Mouse (Mus musculus): Measurements from ENCODE around the gene Gal3st4. TPM values are rescaled to one million over a fixed set of nuclear protein-coding genes. Genes with fewer than 3 reads are reported as not detected.

The Gal3st4 gene
- polyA plus RNA-seq, 1 experiment: not detected

GRCm38 (mm10) chr5:138256966-138257584 is 15.6 kb downstream of the Gal3st4 start:
- no peak overlapping the region for H3K27ac ChIP-seq (ENCODE audit: insufficient read depth, low read depth, low read length)
- 91% methylated on average over 10 of the region's 10 CpGs for WGBS
- H3K4me3 ChIP-seq (ENCODE audit: insufficient read depth, low read depth, low read length): no peak overlapping the region
- peaks cover 20% of the 10 kb centered on the region for H3K4me1 ChIP-seq (ENCODE audit: control insufficient read depth, insufficient read depth, low read length)
- no peak for TF ChIP-seq POLR2A (IDR thresholded peaks at IDR 0.05; ENCODE audit: insufficient read depth, low read depth, low read length)
- no peak for TF ChIP-seq CTCF (IDR thresholded peaks at IDR 0.05; ENCODE audit: insufficient read depth, low read depth, low read length)

GRCm38 (mm10) chr5:138256094-138256467 is 16.6 kb downstream of the Gal3st4 start:
- no peak for TF ChIP-seq POLR2A (IDR thresholded peaks at IDR 0.05; ENCODE audit: insufficient read depth, low read depth, low read length)
- no peak for TF ChIP-seq CTCF (IDR thresholded peaks at IDR 0.05; ENCODE audit: insufficient read depth, low read depth, low read length)
- 13% methylated on average over 7 of the region's 7 CpGs for WGBS

GRCm38 (mm10) chr5:138255353-138256093 is 17.1 kb downstream of the Gal3st4 start, which contains the start of gene Lamtor4:
Gene Lamtor4, plus strand, starts transcription at chr5:138255482.
- WGBS: under 1% methylated on average over 38 of the region's 38 CpGs
- Histone ChIP-seq H3K27ac (ENCODE audit: insufficient read depth, low read depth, low read length) (peak within 1 kb of the TSS; percentile 85), H3K4me1 (ENCODE audit: control insufficient read depth, insufficient read depth, low read length) (peaks cover 14% of the 10 kb centered on the region), H3K4me3 (ENCODE audit: insufficient read depth, low read depth, low read length) (peak within 1 kb of the TSS; percentile 84)
- TF ChIP-seq POLR2A (IDR thresholded peaks at IDR 0.05; ENCODE audit: insufficient read depth, low read depth, low read length): peak; percentile 69
- no peak for TF ChIP-seq CTCF (IDR thresholded peaks at IDR 0.05; ENCODE audit: insufficient read depth, low read depth, low read length)

More at GRCm38 (mm10) chr5:138256094-138256467, 16.6 kb downstream of the Gal3st4 start:
- Histone ChIP-seq H3K27ac (ENCODE audit: insufficient read depth, low read depth, low read length) (peak overlapping the region; percentile 85), H3K4me3 (ENCODE audit: insufficient read depth, low read depth, low read length) (peak overlapping the region; percentile 84), H3K4me1 (ENCODE audit: control insufficient read depth, insufficient read depth, low read length) (peaks cover 14% of the 10 kb centered on the region)

- Histone ChIP-seq H3K27ac (ENCODE audit: insufficient read depth, low read depth, low read length) (no peak overlapping the region), H3K4me3 (ENCODE audit: insufficient read depth, low read depth, low read length) (no peak overlapping the region), H3K4me1 (ENCODE audit: control insufficient read depth, insufficient read depth, low read length) (peaks cover 5% of the 10 kb centered on the region)
- WGBS: 93% methylated on average over 3 of the region's 3 CpGs
- TF ChIP-seq POLR2A (IDR thresholded peaks at IDR 0.05; ENCODE audit: insufficient read depth, low read depth, low read length) (no peak), CTCF (IDR thresholded peaks at IDR 0.05; ENCODE audit: insufficient read depth, low read depth, low read length) (no peak)
Observed at GRCm38 (mm10) chr5:138253061-138253460, 19.6 kb downstream of the Gal3st4 start.

GRCm38 (mm10) chr5:138251144-138251543 is 21.5 kb downstream of the Gal3st4 start:
- WGBS: 85% methylated on average over 12 of the region's 12 CpGs
- TF ChIP-seq POLR2A (IDR thresholded peaks at IDR 0.05; ENCODE audit: insufficient read depth, low read depth, low read length) (no peak), CTCF (IDR thresholded peaks at IDR 0.05; ENCODE audit: insufficient read depth, low read depth, low read length) (no peak)
- H3K4me1 ChIP-seq (ENCODE audit: control insufficient read depth, insufficient read depth, low read length): peaks cover 2% of the 10 kb centered on the region; the same call in 1 of the 2 replicates
- no peak overlapping the region for H3K4me3 ChIP-seq (ENCODE audit: insufficient read depth, low read depth, low read length)
- H3K27ac ChIP-seq (ENCODE audit: insufficient read depth, low read depth, low read length): no peak overlapping the region

GRCm38 (mm10) chr5:138241511-138241910 is 31.1 kb downstream of the Gal3st4 start:
- WGBS: 38% methylated on average over 2 of the region's 2 CpGs
- TF ChIP-seq CTCF (IDR thresholded peaks at IDR 0.05; ENCODE audit: insufficient read depth, low read depth, low read length) (no peak), POLR2A (IDR thresholded peaks at IDR 0.05; ENCODE audit: insufficient read depth, low read depth, low read length) (no peak)
- Histone ChIP-seq H3K4me3 (ENCODE audit: insufficient read depth, low read depth, low read length) (no peak overlapping the region), H3K4me1 (ENCODE audit: control insufficient read depth, insufficient read depth, low read length) (no peaks in the 10 kb centered on the region), H3K27ac (ENCODE audit: insufficient read depth, low read depth, low read length) (no peak overlapping the region)

- Histone ChIP-seq H3K4me3 (ENCODE audit: insufficient read depth, low read depth, low read length) (no peak overlapping the region), H3K27ac (ENCODE audit: insufficient read depth, low read depth, low read length) (no peak overlapping the region), H3K4me1 (ENCODE audit: control insufficient read depth, insufficient read depth, low read length) (no peaks in the 10 kb centered on the region)
- TF ChIP-seq POLR2A (IDR thresholded peaks at IDR 0.05; ENCODE audit: insufficient read depth, low read depth, low read length) (no peak), CTCF (IDR thresholded peaks at IDR 0.05; ENCODE audit: insufficient read depth, low read depth, low read length) (no peak)
Observed at GRCm38 (mm10) chr5:138234224-138234623, 38.4 kb downstream of the Gal3st4 start.

GRCm38 (mm10) chr5:138233778-138234177 is 38.9 kb downstream of the Gal3st4 start:
- WGBS: 94% methylated on average over 2 of the region's 2 CpGs
- Histone ChIP-seq H3K27ac (ENCODE audit: insufficient read depth, low read depth, low read length) (no peak overlapping the region), H3K4me3 (ENCODE audit: insufficient read depth, low read depth, low read length) (no peak overlapping the region), H3K4me1 (ENCODE audit: control insufficient read depth, insufficient read depth, low read length) (no peaks in the 10 kb centered on the region)
- TF ChIP-seq POLR2A (IDR thresholded peaks at IDR 0.05; ENCODE audit: insufficient read depth, low read depth, low read length): no peak
- TF ChIP-seq CTCF (IDR thresholded peaks at IDR 0.05; ENCODE audit: insufficient read depth, low read depth, low read length): no peak

- no peaks in the 10 kb centered on the region for H3K4me1 ChIP-seq (ENCODE audit: control insufficient read depth, insufficient read depth, low read length)
- WGBS: 91% methylated on average over 3 of the region's 3 CpGs
Observed at GRCm38 (mm10) chr5:138229511-138229910, 43.1 kb downstream of the Gal3st4 start.

More at GRCm38 (mm10) chr5:138229511-138229910, 43.1 kb downstream of the Gal3st4 start:
- TF ChIP-seq POLR2A (IDR thresholded peaks at IDR 0.05; ENCODE audit: insufficient read depth, low read depth, low read length): no peak
- no peak for TF ChIP-seq CTCF (IDR thresholded peaks at IDR 0.05; ENCODE audit: insufficient read depth, low read depth, low read length)
- no peak overlapping the region for H3K27ac ChIP-seq (ENCODE audit: insufficient read depth, low read depth, low read length)
- H3K4me3 ChIP-seq (ENCODE audit: insufficient read depth, low read depth, low read length): no peak overlapping the region
